Mouse (Mus musculus) myocyte (in vitro differentiated cells): ENCODE data around the gene Bicc1. TPM values are rescaled to one million over a fixed set of nuclear protein-coding genes. Genes with fewer than 3 reads are reported as not detected.

Experiments
- H3K27me3 ChIP-seq: one replicate; pipeline ENCODE4 v1.6.1; 2011; ENCODE audit not compliant: control insufficient read depth, insufficient read depth, insufficient read length
- H3K36me3 ChIP-seq: one replicate; pipeline ENCODE4 v1.6.1; 2011; ENCODE audit not compliant: control insufficient read depth, insufficient read depth
- H3K4me2 ChIP-seq: one replicate; pipeline ENCODE4 v1.6.1; 2011; ENCODE audit warnings: low read depth, control low read depth
- H3K4me3 ChIP-seq: one replicate; pipeline ENCODE4 v1.5.1; 2011; ENCODE audit warnings: mild to moderate bottlenecking, control low read depth, moderate library complexity
- H3K79me2 ChIP-seq: one replicate; pipeline ENCODE4 v1.6.1; 2011; ENCODE audit not compliant: control insufficient read depth, insufficient read depth
- H3ac ChIP-seq: one replicate; pipeline ENCODE4 v1.6.1; 2011; ENCODE audit not compliant: control insufficient read depth, insufficient read length
- CEBPB ChIP-seq: IDR thresholded peaks from 2 replicates; pipeline ENCODE4 v1.6.1; 2011; ENCODE audit warnings: mild to moderate bottlenecking, moderate library complexity; ENCODE audit not compliant: poor library complexity, insufficient read depth, severe bottlenecking
- E2F4 ChIP-seq: IDR thresholded peaks from one replicate; pipeline ENCODE4 v1.6.1; 2011; ENCODE audit warnings: mild to moderate bottlenecking, control low read depth, moderate library complexity; ENCODE audit not compliant: insufficient read depth
- MAX ChIP-seq: IDR thresholded peaks from one replicate; pipeline ENCODE4 v1.6.1; 2011; ENCODE audit warnings: low read depth, mild to moderate bottlenecking, control low read depth
- MYOD1 ChIP-seq, 3 experiments: IDR thresholded peaks; one replicate each; pipeline ENCODE4 v1.6.1; 2011; ENCODE audit warnings: control low read depth in 2 of 3, low read depth in 2 of 3, mild to moderate bottlenecking in 2 of 3, moderate library complexity in 1 of 3; ENCODE audit not compliant: insufficient read length in 2 of 3, control insufficient read depth in 1 of 3
- MYOG ChIP-seq, 3 experiments: IDR thresholded peaks; one replicate each; pipeline ENCODE4 v1.6.1; 2011; ENCODE audit warnings: control low read depth in 2 of 3, low read depth in 2 of 3, mild to moderate bottlenecking in 2 of 3; ENCODE audit not compliant: insufficient read length in 2 of 3, control insufficient read depth in 1 of 3, insufficient read depth in 1 of 3
- POLR2A ChIP-seq: IDR thresholded peaks from one replicate; pipeline ENCODE4 v1.6.1; 2011; ENCODE audit warnings: low read depth, mild to moderate bottlenecking, control low read depth, moderate library complexity; ENCODE audit not compliant: insufficient read length
- POLR2AphosphoS2 ChIP-seq: IDR thresholded peaks from one replicate; pipeline ENCODE4 v1.6.1; 2011; ENCODE audit warnings: low read depth, control low read depth; ENCODE audit not compliant: insufficient read length
- REST ChIP-seq: IDR thresholded peaks from one replicate; pipeline ENCODE4 v1.6.1; 2011; ENCODE audit warnings: mild to moderate bottlenecking, control low read depth, moderate library complexity; ENCODE audit not compliant: insufficient read depth, insufficient read length
- SRF ChIP-seq: IDR thresholded peaks from one replicate; pipeline ENCODE4 v1.6.1; 2011; ENCODE audit warnings: low read depth; ENCODE audit not compliant: control insufficient read depth, insufficient read length
- TCF12 ChIP-seq: IDR thresholded peaks from one replicate; pipeline ENCODE4 v1.6.1; 2011; ENCODE audit warnings: mild to moderate bottlenecking, control low read depth; ENCODE audit not compliant: poor library complexity, insufficient read depth, severe bottlenecking
- TCF3 ChIP-seq: IDR thresholded peaks from one replicate; pipeline ENCODE4 v1.6.1; 2011; ENCODE audit warnings: low read depth, control low read depth; ENCODE audit not compliant: insufficient read length
- USF1 ChIP-seq: IDR thresholded peaks from one replicate; pipeline ENCODE4 v1.6.1; 2011; ENCODE audit warnings: low read depth, mild to moderate bottlenecking, control low read depth, moderate library complexity
- polyA plus RNA-seq: library from polyadenylated mRNA; unstranded; fragments of >200 nt; fragmentation: generic; extraction: Trizol; gene quantifications from one replicate; pipeline ENCODE4 v1.2.1, GENCODE M21; 2012; ENCODE audit warnings: missing spikeins

Bicc1 gene
- polyA plus RNA-seq, 1 experiment, result 4.6 TPM

DNA sequence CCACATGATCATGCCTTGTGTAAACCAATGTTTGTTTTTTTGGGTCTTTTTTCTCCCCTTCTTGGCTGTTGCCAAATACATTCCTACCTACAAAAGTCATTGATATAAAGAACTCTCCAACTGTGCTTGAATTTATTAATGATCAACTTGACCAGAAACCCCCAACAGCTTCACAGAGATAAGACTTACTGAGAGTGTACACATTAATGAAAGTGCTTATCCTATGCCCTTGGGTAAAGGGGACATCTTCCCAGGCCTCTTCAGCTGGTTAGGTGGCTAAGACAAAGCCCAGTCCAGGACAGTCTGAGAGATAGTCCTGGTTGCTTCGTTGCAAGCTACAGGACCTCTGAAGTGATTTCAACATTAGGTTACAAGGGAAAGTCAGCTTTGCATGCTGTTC lies 6.4 kb downstream of the Bicc1 start:
- Histone ChIP-seq H3K79me2 (no peaks in the 10 kb centered on the region), H3K36me3 (no peaks in the 10 kb centered on the region), H3ac (no peak overlapping the region), H3K4me2 (no peak overlapping the region), H3K27me3 (no peaks in the 10 kb centered on the region), H3K4me3 (no peak overlapping the region)
- TF ChIP-seq MYOG (IDR thresholded peaks at IDR 0.05; ENCODE audit: control insufficient read depth in 1 of 3, insufficient read depth in 1 of 3, insufficient read length in 2 of 3, low read depth in 2 of 3) (no peak), POLR2AphosphoS2 (no peak), POLR2A (no peak), CEBPB (no peak), REST (no peak), MYOD1 (IDR thresholded peaks at IDR 0.05; ENCODE audit: control insufficient read depth in 1 of 3, insufficient read length in 2 of 3, low read depth in 2 of 3) (no peak), E2F4 (no peak), MAX (no peak), USF1 (no peak), TCF12 (no peak), SRF (no peak), TCF3 (no peak)

DNA sequence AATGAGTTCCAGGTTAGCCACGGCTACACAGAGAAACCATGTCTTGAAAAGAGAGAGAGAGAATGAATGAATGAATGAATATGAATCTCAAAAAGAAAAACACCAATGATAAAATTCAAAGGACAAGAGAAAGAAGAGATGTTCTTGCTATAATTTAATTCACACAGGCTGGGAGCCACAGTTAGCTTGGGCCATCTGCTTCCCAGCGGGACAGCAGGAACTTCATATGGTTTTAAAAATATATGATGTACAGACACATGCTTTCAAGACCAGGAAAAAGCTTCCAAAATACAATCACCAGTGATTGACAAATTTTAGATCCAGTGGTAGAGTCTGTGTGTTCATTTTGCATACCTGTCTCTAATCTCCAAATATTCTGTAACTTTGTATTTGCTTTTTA lies 9.0 kb downstream of the Bicc1 start:
- no peak for TF ChIP-seq MYOG (IDR thresholded peaks at IDR 0.05; ENCODE audit: control insufficient read depth in 1 of 3, insufficient read depth in 1 of 3, insufficient read length in 2 of 3, low read depth in 2 of 3)
- TF ChIP-seq E2F4, result no peak
- TF ChIP-seq CEBPB, result no peak
- TF ChIP-seq TCF12, result no peak
- no peak for TF ChIP-seq REST
- no peak for TF ChIP-seq USF1
- no peak for TF ChIP-seq MYOD1 (IDR thresholded peaks at IDR 0.05; ENCODE audit: control insufficient read depth in 1 of 3, insufficient read length in 2 of 3, low read depth in 2 of 3)
- no peak for TF ChIP-seq MAX
- TF ChIP-seq TCF3, result no peak
- no peak for TF ChIP-seq SRF
- no peak for TF ChIP-seq POLR2A
- TF ChIP-seq POLR2AphosphoS2, result no peak
- Histone ChIP-seq H3K4me2 (no peak overlapping the region), H3K27me3 (no peaks in the 10 kb centered on the region), H3ac (no peak overlapping the region), H3K4me3 (no peak overlapping the region), H3K79me2 (no peaks in the 10 kb centered on the region), H3K36me3 (no peaks in the 10 kb centered on the region)

DNA sequence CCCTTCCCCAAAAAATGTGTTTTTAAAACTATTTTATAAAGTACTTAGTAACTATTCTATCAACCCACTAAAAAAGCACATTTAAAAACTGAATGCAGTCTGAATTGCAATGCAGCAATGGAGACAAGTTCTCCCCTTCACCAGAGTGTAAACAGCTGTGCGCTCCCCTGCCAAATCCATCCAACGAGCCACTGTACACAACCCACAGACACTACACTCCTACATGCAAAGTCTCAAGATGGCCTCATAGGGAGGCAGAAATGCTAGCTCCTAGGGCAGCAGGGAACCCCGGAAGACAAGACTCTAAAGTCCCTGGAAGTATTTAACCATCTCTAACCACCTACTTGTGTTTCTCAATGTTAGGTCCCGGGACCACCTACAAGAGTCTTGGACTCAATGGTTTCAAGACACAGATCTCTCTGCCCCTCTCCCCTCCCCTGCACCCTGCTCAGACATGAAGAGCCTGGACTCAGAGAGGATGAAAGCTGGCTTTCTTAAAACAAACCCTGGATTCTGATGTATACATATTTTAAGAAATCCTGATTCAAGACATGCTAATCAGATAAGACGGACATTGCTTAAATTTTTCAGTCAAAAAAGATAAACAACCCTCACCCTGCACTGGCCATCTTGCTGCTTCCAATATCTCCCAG lies 10.4 kb downstream of the Bicc1 start:
- H3K79me2 ChIP-seq, result no peaks in the 10 kb centered on the region
- H3K36me3 ChIP-seq, result no peaks in the 10 kb centered on the region
- H3K27me3 ChIP-seq, result no peaks in the 10 kb centered on the region
- H3K4me2 ChIP-seq, result no peak overlapping the region
- TF ChIP-seq CEBPB (no peak), MYOG (IDR thresholded peaks at IDR 0.05; ENCODE audit: control insufficient read depth in 1 of 3, insufficient read depth in 1 of 3, insufficient read length in 2 of 3, low read depth in 2 of 3) (no peak), TCF3 (no peak)
- no peak overlapping the region for H3K4me3 ChIP-seq
- H3ac ChIP-seq, result no peak overlapping the region

- TF ChIP-seq REST (no peak), MYOD1 (IDR thresholded peaks at IDR 0.05; ENCODE audit: control insufficient read depth in 1 of 3, insufficient read length in 2 of 3, low read depth in 2 of 3) (no peak), SRF (no peak), USF1 (no peak), TCF3 (no peak), CEBPB (no peak), MAX (no peak), POLR2A (no peak), MYOG (IDR thresholded peaks at IDR 0.05; ENCODE audit: control insufficient read depth in 1 of 3, insufficient read depth in 1 of 3, insufficient read length in 2 of 3, low read depth in 2 of 3) (no peak), POLR2AphosphoS2 (no peak), TCF12 (no peak), E2F4 (no peak)
- no peak overlapping the region for H3K4me3 ChIP-seq
- no peak overlapping the region for H3ac ChIP-seq
- H3K79me2 ChIP-seq, result no peaks in the 10 kb centered on the region
- H3K36me3 ChIP-seq, result no peaks in the 10 kb centered on the region
- H3K27me3 ChIP-seq, result no peaks in the 10 kb centered on the region
- no peak overlapping the region for H3K4me2 ChIP-seq
These were observed 11.3 kb downstream of the Bicc1 start for GRCm38 (mm10) chr10:71148226-71148625.
